Mouse (Mus musculus): ENCODE data around the gene Peak1. TPM values are rescaled to one million over a fixed set of nuclear protein-coding genes. Genes with fewer than 3 reads are reported as not detected.

Gene Peak1
- 2.3 and 3.2 TPM in 2 replicates for polyA plus RNA-seq (2015; fragmentation: Nextera tagmentation; extraction: Ambion mirVana)

DNA sequence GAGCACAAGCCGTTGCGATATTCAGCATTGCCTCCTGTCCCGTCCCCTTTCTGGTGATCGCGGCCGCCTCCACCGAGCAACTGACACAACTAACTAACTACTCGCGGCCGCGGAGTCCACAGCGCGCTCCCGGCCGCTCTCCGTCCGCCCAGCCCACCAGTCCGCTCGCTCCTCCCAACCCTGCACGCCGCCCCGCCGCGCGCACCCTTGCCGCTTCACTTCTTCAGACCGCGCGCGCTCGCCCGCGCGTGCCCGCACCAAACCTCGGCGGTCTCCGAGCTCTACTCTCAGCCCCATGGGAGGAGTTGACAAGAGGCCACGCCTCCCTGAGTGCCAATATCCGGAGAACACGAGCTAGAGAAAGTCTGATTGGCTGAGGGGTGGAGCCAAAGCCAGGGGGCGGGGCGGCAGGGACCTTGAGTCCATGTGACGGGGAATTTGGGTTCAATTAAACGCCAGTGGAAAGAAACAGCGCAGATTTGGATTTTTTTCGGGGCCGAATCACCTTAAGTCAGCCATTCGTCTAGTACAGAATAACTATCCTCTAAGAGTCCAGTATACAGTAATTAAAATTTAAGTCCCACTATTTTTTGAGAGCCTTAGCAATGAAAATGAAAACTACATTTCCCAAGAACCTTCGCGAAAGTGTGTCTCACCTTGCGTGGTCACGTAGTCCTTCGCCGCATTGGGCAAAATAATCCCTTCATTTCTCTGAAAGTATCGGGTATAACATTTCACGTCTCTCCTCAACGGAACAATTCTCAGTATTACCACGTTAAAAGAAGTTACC lies at the start of gene Peak1, which contains the start of gene Hmg20a:
Peak1 (minus strand) TSS at position 120 of the 790 bp plus-strand sequence.
Hmg20a (plus strand) TSS at position 662 of the 790 bp plus-strand sequence.
- under 1% methylated on average over 59 of the region's 59 CpGs for WGBS (ENCODE audit: insufficient replicate concordance)
- Histone ChIP-seq H3K4me3 (replicated peaks) (peak within 1 kb of the TSS; percentile 84), H3K27ac (peak within 1 kb of the TSS; percentile 86), H3K27me3 (no peaks in the 10 kb centered on the region), H3K9me3 (replicated peaks) (no peaks in the 10 kb centered on the region), H3K9ac (peak within 1 kb of the TSS; percentile 89), H3K4me1 (replicated peaks) (peaks cover 49% of the 10 kb centered on the region), H3K4me2 (peak within 1 kb of the TSS; percentile 98), H3K36me3 (no peaks in the 10 kb centered on the region)
- DNase-seq (peak; percentile 100), ATAC-seq (ENCODE audit: low read depth) (peak; percentile 94)

DNA sequence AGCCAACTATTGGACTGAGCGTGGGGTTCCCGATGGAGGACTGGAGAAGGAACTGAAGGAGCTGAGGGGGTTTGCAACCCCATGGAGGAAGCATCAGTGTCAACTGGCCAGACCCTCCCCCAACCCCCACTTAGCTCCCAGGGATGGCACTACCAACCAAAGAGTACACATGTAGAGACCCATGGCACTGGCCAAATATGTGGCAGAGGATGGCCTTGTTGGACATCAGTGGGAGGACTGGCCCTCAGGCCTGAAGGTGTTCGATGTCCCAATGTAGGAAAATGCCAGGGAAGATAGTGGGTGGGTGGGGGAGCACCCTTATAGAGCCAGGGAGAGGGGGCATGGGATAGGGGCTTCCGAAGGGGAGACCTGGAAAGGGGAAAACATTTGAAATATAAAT lies 48.4 kb upstream of the Peak1 start:
- peaks cover 22% of the 10 kb centered on the region for H3K4me1 ChIP-seq (replicated peaks)

DNA sequence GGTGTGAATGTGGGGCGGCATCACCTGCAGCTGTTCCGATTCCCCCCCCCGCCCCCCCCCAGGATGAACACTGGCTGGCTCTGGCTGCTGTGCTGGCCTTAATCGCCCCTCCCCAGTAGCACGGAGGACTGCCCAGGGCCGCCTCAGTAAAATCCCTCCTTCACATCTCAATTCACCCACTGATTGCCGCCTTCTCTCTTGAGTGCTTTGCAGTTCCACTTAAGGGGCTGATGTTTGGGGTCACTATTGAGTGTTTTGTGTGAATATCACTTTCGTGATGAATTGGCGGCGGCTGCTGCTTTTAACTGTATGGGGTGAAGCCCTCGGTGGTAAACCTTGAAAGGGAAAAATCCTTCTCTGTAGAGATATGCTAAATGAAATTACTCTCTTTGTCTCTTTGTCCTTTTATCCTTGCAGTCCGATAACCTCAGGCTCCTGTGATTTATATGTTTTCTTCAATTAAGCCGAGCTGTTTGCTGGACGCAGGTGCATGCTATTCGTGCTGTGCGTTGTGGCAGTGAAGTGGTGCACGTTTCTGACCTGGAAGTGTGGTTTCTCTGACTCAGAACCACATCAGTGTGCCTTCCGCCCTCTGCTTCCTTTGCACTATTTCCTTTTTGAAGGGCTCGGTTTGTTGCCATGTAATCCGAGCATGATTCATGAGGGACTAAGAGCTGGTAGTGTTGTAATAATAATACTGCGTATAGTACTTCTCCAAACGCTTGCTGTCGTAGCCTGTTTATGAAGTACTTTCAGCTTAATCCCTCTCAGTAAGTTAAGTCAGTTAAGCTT lies 47.2 kb upstream of the Peak1 start:
- H3K36me3 ChIP-seq: peaks cover 16% of the 10 kb centered on the region; the same call in 1 of the 2 replicates
- DNase-seq (no peak), ATAC-seq (ENCODE audit: low read depth) (no peak)
- H3K27ac ChIP-seq: 0 out of 2 replicates have a peak overlapping the region, but pooled peaks have one; percentile 3
- peaks cover 22% of the 10 kb centered on the region for H3K4me1 ChIP-seq (replicated peaks)
- no peak overlapping the region for H3K9ac ChIP-seq
- no peak overlapping the region for H3K4me2 ChIP-seq
- H3K27me3 ChIP-seq: no peaks in the 10 kb centered on the region
- H3K9me3 ChIP-seq (replicated peaks): no peaks in the 10 kb centered on the region
- no peak overlapping the region for H3K4me3 ChIP-seq (replicated peaks)
- 31% methylated on average over 23 of the region's 23 CpGs for WGBS (ENCODE audit: insufficient replicate concordance)

More for the DNA sequence above, 48.4 kb upstream of the Peak1 start:
- 80% methylated on average over 4 of the region's 4 CpGs for WGBS (ENCODE audit: insufficient replicate concordance)
- Histone ChIP-seq H3K9ac (no peak overlapping the region), H3K27me3 (no peaks in the 10 kb centered on the region), H3K4me2 (no peak overlapping the region), H3K9me3 (replicated peaks) (no peaks in the 10 kb centered on the region), H3K27ac (no peak overlapping the region), H3K4me3 (replicated peaks) (no peak overlapping the region), H3K36me3 (peaks cover 16% of the 10 kb centered on the region; the same call in 1 of the 2 replicates)
- ATAC-seq (ENCODE audit: low read depth): no peak
- DNase-seq: no peak

DNA sequence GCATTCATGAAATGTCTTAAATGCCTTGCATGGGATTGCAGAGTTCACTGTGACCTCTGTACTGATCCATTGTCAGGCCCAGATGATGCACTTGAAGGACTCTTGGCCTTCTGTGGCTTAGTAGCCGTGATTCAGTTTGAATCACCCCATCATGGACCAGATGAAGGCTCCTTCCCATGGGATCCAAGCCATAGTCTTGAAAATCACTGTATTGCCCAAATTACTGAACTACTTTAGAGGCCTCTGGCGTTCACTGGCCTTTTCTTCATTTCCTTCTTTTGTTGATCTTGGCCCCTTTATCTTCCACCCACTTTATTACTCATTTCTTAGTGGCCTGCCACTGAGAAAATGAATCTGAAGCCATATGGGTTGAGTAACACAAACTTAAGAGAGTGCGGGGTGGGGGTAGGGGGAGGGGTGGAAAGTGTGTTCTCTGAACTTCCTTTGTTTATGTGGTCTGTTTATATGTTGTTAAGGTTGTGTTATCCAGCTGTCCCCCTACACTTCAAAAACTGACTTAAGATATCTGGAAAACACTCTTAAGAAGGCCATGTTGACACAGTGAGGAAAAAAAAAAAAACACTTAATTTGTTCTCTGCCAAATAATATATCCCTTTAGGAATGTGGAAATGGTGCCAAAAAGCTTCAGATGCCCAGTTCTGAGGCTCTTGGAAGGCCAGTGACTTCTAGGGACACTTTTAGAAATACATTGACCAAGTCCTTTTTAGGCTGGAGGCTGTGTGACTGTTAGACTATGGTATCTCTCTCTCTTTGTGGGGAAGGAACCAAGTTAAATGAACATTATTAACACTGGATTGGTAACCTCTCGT lies 46.0 kb upstream of the Peak1 start:
- Histone ChIP-seq H3K9me3 (replicated peaks) (no peaks in the 10 kb centered on the region), H3K4me2 (no peak overlapping the region), H3K4me3 (replicated peaks) (no peak overlapping the region), H3K4me1 (replicated peaks) (peaks cover 22% of the 10 kb centered on the region), H3K36me3 (peaks cover 10% of the 10 kb centered on the region; the same call in 1 of the 2 replicates), H3K9ac (no peak overlapping the region), H3K27ac (no peak overlapping the region), H3K27me3 (no peaks in the 10 kb centered on the region)
- no peak for ATAC-seq (ENCODE audit: low read depth)
- no peak for DNase-seq
- 60% methylated on average over 4 of the region's 4 CpGs for WGBS (ENCODE audit: insufficient replicate concordance)

DNA sequence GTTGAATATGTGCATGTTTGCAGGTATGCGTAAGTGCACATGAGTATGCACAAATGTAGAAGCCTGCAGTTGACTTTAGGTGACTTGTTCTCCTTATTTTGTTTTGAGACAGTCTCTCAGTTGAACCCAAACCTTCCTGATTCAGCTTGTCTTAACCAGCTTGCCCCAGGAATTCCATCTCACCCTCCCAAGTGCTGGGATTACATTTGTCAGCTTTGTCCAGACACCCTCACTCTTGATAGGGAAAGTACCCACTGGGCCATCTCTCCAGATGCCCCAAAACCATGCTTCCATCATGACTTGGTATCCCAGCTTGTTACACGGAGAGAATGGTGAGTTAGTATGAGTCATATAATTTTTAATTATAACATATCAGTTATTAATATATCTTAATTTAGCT lies 45.2 kb upstream of the Peak1 start:
- Histone ChIP-seq H3K36me3 (peaks cover 9% of the 10 kb centered on the region; the same call in 1 of the 2 replicates), H3K27me3 (no peaks in the 10 kb centered on the region), H3K9me3 (replicated peaks) (no peaks in the 10 kb centered on the region), H3K27ac (no peak overlapping the region), H3K4me1 (replicated peaks) (peaks cover 22% of the 10 kb centered on the region), H3K4me2 (no peak overlapping the region), H3K4me3 (replicated peaks) (no peak overlapping the region), H3K9ac (no peak overlapping the region)
- WGBS (ENCODE audit: insufficient replicate concordance): 66% methylated on average over 2 of the region's 2 CpGs
- ATAC-seq (ENCODE audit: low read depth): no peak
- no peak for DNase-seq

DNA sequence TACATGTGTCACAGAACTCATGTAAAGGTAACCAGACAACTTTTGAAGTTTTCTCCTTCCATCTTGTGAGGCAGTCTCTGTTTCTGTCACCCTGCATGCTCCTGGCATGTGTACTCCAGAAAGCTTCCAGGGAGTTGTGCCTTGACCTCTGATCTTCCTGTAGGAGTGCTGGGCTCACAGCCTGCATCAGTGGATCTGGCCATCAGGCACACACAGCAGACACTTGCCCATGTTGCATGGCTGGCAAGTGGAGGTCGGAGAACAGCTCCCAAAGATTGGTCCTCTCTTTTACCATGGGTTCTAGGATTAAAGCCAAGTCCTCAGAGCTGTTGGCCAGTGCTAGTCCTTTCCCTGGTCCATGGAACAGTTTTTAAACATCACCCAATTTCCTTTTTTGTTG lies 44.7 kb upstream of the Peak1 start:
- 77% methylated on average over 1 of the region's 1 CpGs for WGBS (ENCODE audit: insufficient replicate concordance)

DNA sequence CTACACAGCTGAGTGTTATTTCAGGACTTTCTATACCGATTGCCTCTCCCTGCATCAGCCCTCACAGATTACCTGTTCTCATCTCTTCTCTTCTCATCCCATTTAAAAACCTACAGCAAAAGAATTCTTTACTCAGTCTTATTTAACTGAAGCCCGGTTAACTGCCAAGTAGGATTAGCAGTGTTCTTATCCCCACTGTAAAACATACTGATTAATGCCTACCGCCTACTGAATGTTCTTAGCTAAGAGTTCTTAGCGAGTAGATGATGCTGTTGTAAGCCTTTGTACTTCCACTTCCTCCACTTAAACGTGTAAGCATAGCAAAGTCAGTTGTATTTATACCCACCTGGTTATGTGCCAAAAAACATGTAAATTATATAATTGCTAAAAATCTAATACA lies 43.1 kb upstream of the Peak1 start:
- Histone ChIP-seq H3K4me2 (no peak overlapping the region), H3K4me1 (replicated peaks) (peaks cover 24% of the 10 kb centered on the region), H3K27ac (no peak overlapping the region), H3K27me3 (no peaks in the 10 kb centered on the region), H3K36me3 (no peaks in the 10 kb centered on the region), H3K9ac (no peak overlapping the region), H3K4me3 (replicated peaks) (no peak overlapping the region), H3K9me3 (replicated peaks) (no peaks in the 10 kb centered on the region)
- 71% methylated on average over 5 of the region's 5 CpGs for WGBS (ENCODE audit: insufficient replicate concordance)
- DNase-seq (no peak), ATAC-seq (ENCODE audit: low read depth) (no peak)

More for the DNA sequence above, 44.7 kb upstream of the Peak1 start:
- Histone ChIP-seq H3K4me1 (replicated peaks) (peaks cover 22% of the 10 kb centered on the region), H3K9me3 (replicated peaks) (no peaks in the 10 kb centered on the region), H3K36me3 (peaks cover 4% of the 10 kb centered on the region; the same call in 1 of the 2 replicates), H3K4me3 (replicated peaks) (no peak overlapping the region), H3K9ac (no peak overlapping the region), H3K27ac (no peak overlapping the region), H3K4me2 (no peak overlapping the region), H3K27me3 (no peaks in the 10 kb centered on the region)
- DNase-seq (no peak), ATAC-seq (ENCODE audit: low read depth) (no peak)

DNA sequence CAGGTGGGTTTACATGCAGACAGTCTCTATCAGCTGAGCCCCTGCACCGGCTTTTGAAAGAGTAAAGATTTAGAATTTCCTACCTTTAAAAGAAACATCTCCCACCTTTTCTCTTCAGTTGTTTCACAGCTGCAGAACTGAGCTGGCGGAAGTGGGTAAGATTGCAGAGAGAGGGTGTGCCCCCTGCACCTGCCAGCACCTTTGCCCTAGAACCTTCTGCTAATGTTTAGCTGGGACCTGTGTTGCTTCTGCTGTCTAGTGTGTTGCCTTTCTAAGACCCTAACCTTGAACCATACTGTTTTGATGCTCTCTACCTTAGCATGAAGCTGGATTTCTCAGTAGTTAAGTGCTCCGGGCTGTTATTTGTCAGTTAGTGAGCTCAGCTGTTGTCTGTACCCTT lies 38.6 kb upstream of the Peak1 start:
- no peak overlapping the region for H3K4me2 ChIP-seq
- H3K27ac ChIP-seq: no peak overlapping the region
- WGBS (ENCODE audit: insufficient replicate concordance): 81% methylated on average over 3 of the region's 3 CpGs
- no peak overlapping the region for H3K4me3 ChIP-seq (replicated peaks)
- no peaks in the 10 kb centered on the region for H3K27me3 ChIP-seq
- no peak for ATAC-seq (ENCODE audit: low read depth)
- no peak overlapping the region for H3K9ac ChIP-seq
- no peaks in the 10 kb centered on the region for H3K9me3 ChIP-seq (replicated peaks)
- H3K36me3 ChIP-seq: no peaks in the 10 kb centered on the region
- peaks cover 20% of the 10 kb centered on the region for H3K4me1 ChIP-seq (replicated peaks)
- DNase-seq: no peak

DNA sequence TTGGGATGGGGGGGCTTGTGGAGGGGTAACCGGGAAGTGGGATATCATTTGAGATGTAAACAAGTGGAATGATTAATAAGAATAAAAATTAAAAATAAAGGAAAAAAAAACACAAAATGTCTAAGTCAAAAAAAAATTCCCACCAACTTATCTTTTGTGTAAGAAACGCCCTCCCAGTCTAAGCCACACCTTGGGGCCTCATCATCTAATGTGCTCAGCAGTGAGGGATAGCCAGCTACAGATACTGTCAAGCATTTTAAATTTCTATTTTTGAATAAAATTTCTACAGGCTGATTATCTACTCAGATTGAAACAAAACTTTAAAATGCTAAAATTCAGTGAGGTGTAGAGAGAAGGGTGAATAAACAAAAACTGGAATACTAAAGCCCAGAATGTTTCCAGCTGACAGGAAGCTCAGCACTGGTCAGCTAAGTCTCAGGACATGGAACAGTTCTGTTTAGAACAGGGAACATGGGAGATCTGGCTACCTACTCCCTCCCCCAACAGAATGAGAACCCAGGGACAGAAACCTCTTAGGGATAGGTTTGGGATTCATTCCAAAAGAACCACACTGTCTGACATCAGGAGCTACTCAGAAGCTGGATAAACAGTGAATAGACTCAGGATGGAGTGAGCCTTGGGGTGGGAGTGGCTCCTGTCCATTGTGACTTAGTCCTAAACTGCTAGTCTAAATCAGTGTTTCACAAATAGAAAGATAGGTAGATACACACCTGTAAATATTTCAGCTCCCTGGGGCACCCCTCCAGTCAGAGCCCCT lies 35.4 kb upstream of the Peak1 start:
- peak; percentile 80 for ATAC-seq (ENCODE audit: low read depth)
- H3K4me2 ChIP-seq: peak overlapping the region; percentile 13

DNA sequence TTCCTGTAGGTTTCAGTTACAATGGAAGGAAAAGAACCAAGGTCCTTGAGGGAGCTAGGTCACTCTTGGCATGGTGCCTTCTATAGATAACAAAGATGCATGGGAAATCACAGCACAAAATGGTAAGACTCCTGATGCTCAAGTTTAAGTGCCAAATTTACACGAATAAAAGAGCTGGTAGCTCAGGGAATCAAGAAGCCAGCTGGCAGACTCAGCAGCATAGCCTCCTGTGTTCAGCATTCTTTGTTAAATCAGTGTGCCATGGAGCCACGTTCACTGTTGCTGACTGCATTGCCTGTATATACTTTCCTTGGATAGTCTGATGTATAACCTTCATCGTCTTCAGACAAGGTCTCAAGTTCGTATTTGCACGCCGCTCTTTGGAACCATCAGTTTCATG lies 33.7 kb upstream of the Peak1 start:
- no peaks in the 10 kb centered on the region for H3K27me3 ChIP-seq
- H3K4me3 ChIP-seq (replicated peaks): no peak overlapping the region
- 77% methylated on average over 6 of the region's 6 CpGs for WGBS (ENCODE audit: insufficient replicate concordance)
- no peaks in the 10 kb centered on the region for H3K36me3 ChIP-seq
- H3K9ac ChIP-seq: no peak overlapping the region
- ATAC-seq (ENCODE audit: low read depth) (no peak), DNase-seq (no peak)
- H3K4me2 ChIP-seq: no peak overlapping the region
- peaks cover 20% of the 10 kb centered on the region for H3K4me1 ChIP-seq (replicated peaks)
- no peaks in the 10 kb centered on the region for H3K9me3 ChIP-seq (replicated peaks)
- H3K27ac ChIP-seq: no peak overlapping the region

More for the DNA sequence above, 35.4 kb upstream of the Peak1 start:
- Histone ChIP-seq H3K4me3 (replicated peaks) (no peak overlapping the region), H3K27me3 (no peaks in the 10 kb centered on the region), H3K4me1 (replicated peaks) (peaks cover 20% of the 10 kb centered on the region), H3K27ac (0 out of 2 replicates have a peak overlapping the region, but pooled peaks have one; percentile 16), H3K9ac (no peak overlapping the region), H3K36me3 (no peaks in the 10 kb centered on the region), H3K9me3 (replicated peaks) (no peaks in the 10 kb centered on the region)
- DNase-seq: no peak
- 44% methylated on average over 2 of the region's 2 CpGs for WGBS (ENCODE audit: insufficient replicate concordance)
